Mouse (Mus musculus) kidney, embryonic 14.5 days (tissue): Measurements from ENCODE around the gene Rpgrip1. TPM values are rescaled to one million over a fixed set of nuclear protein-coding genes. Genes with fewer than 3 reads are reported as not detected.
A peak's percentile ranks its signal among the peaks of the same experiment; 100 is the strongest.

ENCODE experiments used
- ATAC-seq: fragments of 200-750 bp; cut with Nextera tagmentation; 2 replicates; pipeline ENCODE4 v1.8.0; 2017; ENCODE audit warnings: moderate number of reproducible peaks, mild to moderate bottlenecking, moderate TSS enrichment, moderate library complexity; ENCODE audit not compliant: low FRiP score, low TSS enrichment
- H3K27ac ChIP-seq: fragments of 300-500 bp; sonication (generic); 2 replicates; pipeline ENCODE4 v1.5.1; 2014; ENCODE audit warnings: low read depth, mild to moderate bottlenecking, low read length, moderate library complexity, mixed read lengths
- H3K27me3 ChIP-seq: fragments of 300-500 bp; sonication (generic); 2 replicates; pipeline ENCODE4 v1.6.1; 2014; ENCODE audit warnings: mild to moderate bottlenecking, low read length; ENCODE audit not compliant: control insufficient read depth, insufficient read depth
- H3K36me3 ChIP-seq: fragments of 300-500 bp; sonication (generic); 2 replicates; pipeline ENCODE4 v1.6.1; 2014; ENCODE audit warnings: low read length, mixed read lengths; ENCODE audit not compliant: control insufficient read depth, insufficient read depth
- H3K4me1 ChIP-seq: fragments of 300-500 bp; sonication (generic); 2 replicates; pipeline ENCODE4 v1.6.1; 2014; ENCODE audit warnings: low read length, mixed read lengths; ENCODE audit not compliant: control insufficient read depth, insufficient read depth
- H3K4me2 ChIP-seq: fragments of 300-500 bp; sonication (generic); replicated peaks from 2 replicates; pipeline ENCODE4 v1.6.1; 2014; ENCODE audit warnings: low read depth, mild to moderate bottlenecking, low read length
- H3K4me3 ChIP-seq: fragments of 300-500 bp; sonication (generic); 2 replicates; pipeline ENCODE4 v1.5.1; 2014; ENCODE audit warnings: mild to moderate bottlenecking, low read length
- H3K9ac ChIP-seq: fragments of 300-500 bp; sonication (generic); 2 replicates; pipeline ENCODE4 v1.6.1; 2014; ENCODE audit warnings: low read depth, mild to moderate bottlenecking, low read length, moderate library complexity
- H3K9me3 ChIP-seq: fragments of 300-500 bp; sonication (generic); 2 replicates; pipeline ENCODE4 v1.6.1; 2016; ENCODE audit warnings: low read length; ENCODE audit not compliant: control insufficient read depth
- WGBS: fragments of 180-500 bp; shearing (Covaris S2); extraction: QIAGEN DNeasy Blood & Tissue Kit; methylation state at CpG from one replicate; pipeline ENCODE4 v1.1.7; 2014; 5-methylcytosine and 5-hydroxymethylcytosine counted together
- polyA plus RNA-seq: library from polyadenylated mRNA; unstranded; fragments of >200 nt; fragmentation: Nextera tagmentation; extraction: Ambion mirVana; gene quantifications from 2 replicates; pipeline ENCODE4 v1.2.1, GENCODE M21; 2014

Rpgrip1 gene
- polyA plus RNA-seq, 1 experiment from 2014 or later: 76.5 TPM

GRCm38 (mm10) chr14:52108025-52108424 lies 2.5 kb upstream of the Rpgrip1 start:
- H3K4me3 ChIP-seq: no peak overlapping the region
- 81% methylated on average over 2 of the region's 2 CpGs for WGBS
- H3K9me3 ChIP-seq: no peaks in the 10 kb centered on the region
- H3K27ac ChIP-seq: no peak overlapping the region
- H3K27me3 ChIP-seq: no peaks in the 10 kb centered on the region
- H3K36me3 ChIP-seq: no peaks in the 10 kb centered on the region
- no peak overlapping the region for H3K4me2 ChIP-seq
- H3K4me1 ChIP-seq: no peaks in the 10 kb centered on the region
- no peak overlapping the region for H3K9ac ChIP-seq
- ATAC-seq: no peak

- Histone ChIP-seq H3K4me3 (no peak overlapping the region), H3K27ac (no peak overlapping the region), H3K4me1 (peaks cover 6% of the 10 kb centered on the region; the same call in 1 of the 2 replicates), H3K4me2 (no peak overlapping the region), H3K36me3 (no peaks in the 10 kb centered on the region), H3K9me3 (no peaks in the 10 kb centered on the region), H3K9ac (no peak overlapping the region), H3K27me3 (no peaks in the 10 kb centered on the region)
- WGBS: 74% methylated on average over 1 of the region's 1 CpGs
- ATAC-seq: no peak
These were observed 3.6 kb downstream of the Rpgrip1 start for GRCm38 (mm10) chr14:52114101-52114500.

- Histone ChIP-seq H3K4me3 (no peak overlapping the region), H3K9ac (no peak overlapping the region), H3K4me1 (peaks cover 8% of the 10 kb centered on the region; the same call in 1 of the 2 replicates), H3K27ac (no peak overlapping the region), H3K4me2 (no peak overlapping the region), H3K36me3 (no peaks in the 10 kb centered on the region), H3K27me3 (no peaks in the 10 kb centered on the region), H3K9me3 (no peaks in the 10 kb centered on the region)
- no peak for ATAC-seq
- WGBS: 94% methylated on average over 5 of the region's 5 CpGs
These were observed 6.7 kb downstream of the Rpgrip1 start for GRCm38 (mm10) chr14:52117241-52117640.

- Histone ChIP-seq H3K4me1 (peaks cover 8% of the 10 kb centered on the region; the same call in 1 of the 2 replicates), H3K36me3 (no peaks in the 10 kb centered on the region), H3K27ac (no peak overlapping the region), H3K9ac (no peak overlapping the region), H3K4me3 (peak overlapping the region; percentile 61), H3K4me2 (peak overlapping the region; percentile 99), H3K9me3 (no peaks in the 10 kb centered on the region), H3K27me3 (no peaks in the 10 kb centered on the region)
- WGBS: 30% methylated on average over 8 of the region's 8 CpGs
- ATAC-seq: peak; percentile 28; the same call in 1 of the 2 replicates
These were observed 7.9 kb downstream of the Rpgrip1 start for GRCm38 (mm10) chr14:52118456-52118822.

- WGBS: 2% methylated on average over 35 of the region's 38 CpGs
- ATAC-seq: peak; percentile 76
- H3K4me3 ChIP-seq: peak overlapping the region; percentile 61
- no peaks in the 10 kb centered on the region for H3K9me3 ChIP-seq
- peaks cover 8% of the 10 kb centered on the region; the same call in 1 of the 2 replicates for H3K4me1 ChIP-seq
- peak overlapping the region; percentile 83 for H3K9ac ChIP-seq
- H3K27ac ChIP-seq: peak overlapping the region; percentile 78
- H3K4me2 ChIP-seq: peak overlapping the region; percentile 99
- H3K27me3 ChIP-seq: no peaks in the 10 kb centered on the region
- H3K36me3 ChIP-seq: no peaks in the 10 kb centered on the region
These were observed 8.5 kb downstream of the Rpgrip1 start for GRCm38 (mm10) chr14:52118823-52119608.

- Histone ChIP-seq H3K9ac (0 out of 2 replicates have a peak overlapping the region, but pooled peaks have one; percentile 83), H3K4me1 (peaks cover 8% of the 10 kb centered on the region; the same call in 1 of the 2 replicates), H3K36me3 (no peaks in the 10 kb centered on the region), H3K27ac (no peak overlapping the region), H3K4me3 (peak overlapping the region; percentile 61; the same call in 1 of the 2 replicates), H3K9me3 (no peaks in the 10 kb centered on the region), H3K4me2 (peak overlapping the region; percentile 99), H3K27me3 (no peaks in the 10 kb centered on the region)
- no peak for ATAC-seq
- WGBS: 56% methylated on average over 7 of the region's 7 CpGs
These were observed 9.7 kb downstream of the Rpgrip1 start for GRCm38 (mm10) chr14:52120169-52120568.

GRCm38 (mm10) chr14:52123918-52124317 lies 13.4 kb downstream of the Rpgrip1 start:
- Histone ChIP-seq H3K27me3 (no peaks in the 10 kb centered on the region), H3K9me3 (no peaks in the 10 kb centered on the region), H3K4me1 (peaks cover 5% of the 10 kb centered on the region; the same call in 1 of the 2 replicates), H3K36me3 (no peaks in the 10 kb centered on the region), H3K9ac (no peak overlapping the region), H3K4me2 (no peak overlapping the region), H3K4me3 (no peak overlapping the region), H3K27ac (no peak overlapping the region)
- no peak for ATAC-seq
- WGBS: 19% methylated on average over 4 of the region's 4 CpGs

- no peak for ATAC-seq
- WGBS: 89% methylated on average over 3 of the region's 3 CpGs
- no peaks in the 10 kb centered on the region for H3K36me3 ChIP-seq
- H3K27ac ChIP-seq: no peak overlapping the region
- H3K4me2 ChIP-seq: no peak overlapping the region
- H3K9ac ChIP-seq: no peak overlapping the region
- H3K4me3 ChIP-seq: no peak overlapping the region
- H3K27me3 ChIP-seq: no peaks in the 10 kb centered on the region
- H3K9me3 ChIP-seq: no peaks in the 10 kb centered on the region
- H3K4me1 ChIP-seq: no peaks in the 10 kb centered on the region
These were observed 14.1 kb downstream of the Rpgrip1 start for GRCm38 (mm10) chr14:52124636-52125035.

- Histone ChIP-seq H3K36me3 (no peaks in the 10 kb centered on the region), H3K4me1 (no peaks in the 10 kb centered on the region), H3K4me3 (no peak overlapping the region), H3K9ac (no peak overlapping the region), H3K9me3 (no peaks in the 10 kb centered on the region), H3K27me3 (no peaks in the 10 kb centered on the region), H3K27ac (no peak overlapping the region), H3K4me2 (no peak overlapping the region)
- WGBS: 86% methylated on average over 5 of the region's 5 CpGs
- ATAC-seq: no peak
These were observed 23.1 kb downstream of the Rpgrip1 start for GRCm38 (mm10) chr14:52133584-52133983.
